19 mouse cellular contexts compared by ENCODE assay signal in the genomic region with DNA sequence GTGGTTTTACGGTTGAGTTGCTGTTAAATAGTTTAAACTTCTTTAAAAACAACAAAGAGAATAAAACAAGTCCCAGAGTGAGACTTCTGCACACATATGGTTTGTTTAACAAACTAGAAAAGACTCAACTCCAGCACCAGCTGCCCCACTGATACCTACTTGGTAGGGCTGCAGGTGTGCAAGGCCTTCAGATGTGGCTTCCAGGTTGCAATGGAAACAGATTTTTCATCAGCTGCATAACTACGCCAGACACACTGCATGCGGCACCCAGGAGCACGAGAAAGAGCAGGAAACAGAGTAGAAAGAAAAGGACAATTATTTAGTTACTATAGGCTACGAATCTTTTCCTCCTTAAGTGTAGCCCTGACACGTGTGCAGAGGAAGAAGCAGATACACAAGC.
DNase-seq lines count a peak whose midpoint lies in the region; ATAC-seq and TF ChIP-seq lines count a peak whose summit lies in the region.
"Had no signal": no experiment of that assay in that cellular context is flagged by ENCODE, and none has a peak within 500 bp of the region (broad histone marks: within the 10 kb centered on the region; RNA-seq: fewer than 3 reads in every experiment).

No protein-coding gene starts in this region.

- H3K27me3 ChIP-seq in heart, embryonic 16.5 days (ENCODE audit: control insufficient read depth, insufficient read depth, low read length): no peaks in the 10 kb centered on the region
- no peaks in the 10 kb centered on the region for H3K27me3 ChIP-seq in thymus, adult 2 months (ENCODE audit: control insufficient read depth, insufficient read depth, low read length)
- no peaks in the 10 kb centered on the region for H3K27me3 ChIP-seq in forebrain, embryonic 15.5 days
- H3K27me3 ChIP-seq in midbrain, embryonic 10.5 days (ENCODE audit: low read depth, poor library complexity, severe bottlenecking): no peaks in the 10 kb centered on the region
- H3K27me3 ChIP-seq: heart, embryonic 15.5 days; hindbrain, embryonic 15.5 days; Patski had no signal

- H3K36me3 ChIP-seq in heart, embryonic 16.5 days (ENCODE audit: control insufficient read depth, insufficient read depth): no peaks in the 10 kb centered on the region
- H3K36me3 ChIP-seq in thymus, adult 2 months (ENCODE audit: control insufficient read depth, insufficient read depth, low read length): no peaks in the 10 kb centered on the region
- no peaks in the 10 kb centered on the region for H3K36me3 ChIP-seq in forebrain, embryonic 15.5 days
- no peaks in the 10 kb centered on the region for H3K36me3 ChIP-seq in midbrain, embryonic 10.5 days
- H3K36me3 ChIP-seq: heart, embryonic 15.5 days; hindbrain, embryonic 10.5 days; hindbrain, embryonic 15.5 days had no signal

- no peaks in the 10 kb centered on the region for H3K4me1 ChIP-seq in heart, embryonic 16.5 days (ENCODE audit: control insufficient read depth, insufficient read depth, low read length)
- peaks cover 11% of the 10 kb centered on the region for H3K4me1 ChIP-seq in thymus, adult 2 months (replicated peaks; ENCODE audit: control insufficient read depth, insufficient read depth, low read length)
- no peaks in the 10 kb centered on the region for H3K4me1 ChIP-seq in forebrain, embryonic 15.5 days
- no peaks in the 10 kb centered on the region for H3K4me1 ChIP-seq in midbrain, embryonic 10.5 days
- H3K4me1 ChIP-seq: heart, embryonic 15.5 days; hindbrain, embryonic 10.5 days; hindbrain, embryonic 15.5 days had no signal

- no peak for TF ChIP-seq CTCF in thymus, adult 2 months (IDR thresholded peaks at IDR 0.05; ENCODE audit: borderline replicate concordance, control insufficient read depth, extremely low read depth, insufficient read depth, low read length, poor library complexity)

- no peak overlapping the region for H3K4me3 ChIP-seq in heart, embryonic 16.5 days (ENCODE audit: low read length)
- no peak overlapping the region for H3K4me3 ChIP-seq in thymus, adult 2 months (ENCODE audit: control insufficient read depth, insufficient read depth, low read length)
- H3K4me3 ChIP-seq in forebrain, embryonic 15.5 days: no peak overlapping the region
- H3K4me3 ChIP-seq in midbrain, embryonic 10.5 days: no peak overlapping the region
- H3K4me3 ChIP-seq: heart, adult 2 months; heart, embryonic 15.5 days; hindbrain, embryonic 10.5 days; hindbrain, embryonic 15.5 days had no signal

- no peak overlapping the region for H3K9ac ChIP-seq in heart, embryonic 16.5 days (ENCODE audit: low read length)
- H3K9ac ChIP-seq in forebrain, embryonic 15.5 days (replicated peaks): no peak overlapping the region
- H3K9ac ChIP-seq: heart, embryonic 15.5 days; hindbrain, embryonic 15.5 days had no signal

- 82% methylated on average over 6 of the region's 6 CpGs for WGBS in heart, embryonic 16.5 days
- 3% methylated on average over 6 of the region's 6 CpGs for WGBS in thymus, adult 2 months
- WGBS in forebrain, embryonic 15.5 days: 90% methylated on average over 6 of the region's 6 CpGs
- 91% methylated on average over 6 of the region's 6 CpGs for WGBS in midbrain, embryonic 10.5 days

- H3K4me2 ChIP-seq in heart, embryonic 16.5 days (ENCODE audit: low read depth, low read length): no peak overlapping the region
- no peak overlapping the region for H3K4me2 ChIP-seq in forebrain, embryonic 15.5 days (replicated peaks)
- H3K4me2 ChIP-seq: heart, embryonic 11.5 days; heart, embryonic 15.5 days; hindbrain, embryonic 15.5 days had no signal

- ATAC-seq in heart, embryonic 16.5 days (replicated peaks; ENCODE audit: extremely low read depth, insufficient read depth, low FRiP score): peak; percentile 37; the same call in 1 of the 2 replicates
- no peak for ATAC-seq in forebrain, embryonic 15.5 days (replicated peaks)
- ATAC-seq: activated CD4-positive, CD25-positive, alpha-beta regulatory T cell, adult 4 months; forebrain, embryonic 16.5 days; Patski had no signal

- H3K9me3 ChIP-seq in heart, embryonic 16.5 days (replicated peaks; ENCODE audit: control insufficient read depth, low read length): no peaks in the 10 kb centered on the region
- no peaks in the 10 kb centered on the region for H3K9me3 ChIP-seq in forebrain, embryonic 15.5 days
- no peaks in the 10 kb centered on the region for H3K9me3 ChIP-seq in midbrain, embryonic 10.5 days (replicated peaks)
- H3K9me3 ChIP-seq: heart, embryonic 15.5 days; hindbrain, embryonic 10.5 days; hindbrain, embryonic 15.5 days had no signal

- H3K27ac ChIP-seq in heart, embryonic 16.5 days (ENCODE audit: low read length): no peak overlapping the region
- no peak overlapping the region; the same call in none of the 2 replicates for H3K27ac ChIP-seq in thymus, adult 2 months (ENCODE audit: control insufficient read depth, insufficient read depth, low read length)
- no peak overlapping the region for H3K27ac ChIP-seq in forebrain, embryonic 15.5 days (replicated peaks)
- no peak overlapping the region for H3K27ac ChIP-seq in midbrain, embryonic 10.5 days (replicated peaks)
- H3K27ac ChIP-seq: heart, adult 2 months; heart, embryonic 15.5 days; hindbrain, embryonic 10.5 days; hindbrain, embryonic 15.5 days had no signal

- DNase-seq in heart, adult 18-20 months: no peak
- peak; percentile 75 for DNase-seq in thymus, adult 2 months
- peak; percentile 75 for DNase-seq in thymus, postnatal 25 days
- DNase-seq in cerebellum, adult 11-12 months: no peak
- no peak for DNase-seq in midbrain, embryonic 10.5 days (ENCODE audit: low spot score)
- DNase-seq: adrenal gland, postnatal 25 days; cerebellum, adult 2 months; cerebellum, postnatal 10 days; gastrocnemius, postnatal 10 days; heart, adult 2 months had no signal

- no peak for TF ChIP-seq POLR2A in thymus, adult 2 months (IDR thresholded peaks at IDR 0.05; ENCODE audit: control insufficient read depth, extremely low read depth, insufficient read depth, low read length, poor library complexity)

Comparison
In these comparisons a context has a peak if more than half of its experiments do, and no peak if none do; other contexts are left out.
1. DNase-seq: peak in thymus, adult 2 months (single experiment) and thymus, postnatal 25 days (single experiment); none in heart, adult 18-20 months (0 of 2), cerebellum, adult 11-12 months (single experiment) and midbrain, embryonic 10.5 days (single experiment).